Mouse (Mus musculus) right cerebral cortex, adult 18-20 months (tissue): Measurements from ENCODE around the gene Rsph3b.
"Not testable (repeated sequence)": the region's sequence is repeated elsewhere in the genome, so short reads cannot be mapped to it uniquely, and the experiment has no call there.

ENCODE experiments used
- DNase-seq: peaks from one replicate; pipeline ENCODE4 v3.0.0; 2022; ENCODE audit warnings: mixed read lengths

Rsph3b gene

DNA sequence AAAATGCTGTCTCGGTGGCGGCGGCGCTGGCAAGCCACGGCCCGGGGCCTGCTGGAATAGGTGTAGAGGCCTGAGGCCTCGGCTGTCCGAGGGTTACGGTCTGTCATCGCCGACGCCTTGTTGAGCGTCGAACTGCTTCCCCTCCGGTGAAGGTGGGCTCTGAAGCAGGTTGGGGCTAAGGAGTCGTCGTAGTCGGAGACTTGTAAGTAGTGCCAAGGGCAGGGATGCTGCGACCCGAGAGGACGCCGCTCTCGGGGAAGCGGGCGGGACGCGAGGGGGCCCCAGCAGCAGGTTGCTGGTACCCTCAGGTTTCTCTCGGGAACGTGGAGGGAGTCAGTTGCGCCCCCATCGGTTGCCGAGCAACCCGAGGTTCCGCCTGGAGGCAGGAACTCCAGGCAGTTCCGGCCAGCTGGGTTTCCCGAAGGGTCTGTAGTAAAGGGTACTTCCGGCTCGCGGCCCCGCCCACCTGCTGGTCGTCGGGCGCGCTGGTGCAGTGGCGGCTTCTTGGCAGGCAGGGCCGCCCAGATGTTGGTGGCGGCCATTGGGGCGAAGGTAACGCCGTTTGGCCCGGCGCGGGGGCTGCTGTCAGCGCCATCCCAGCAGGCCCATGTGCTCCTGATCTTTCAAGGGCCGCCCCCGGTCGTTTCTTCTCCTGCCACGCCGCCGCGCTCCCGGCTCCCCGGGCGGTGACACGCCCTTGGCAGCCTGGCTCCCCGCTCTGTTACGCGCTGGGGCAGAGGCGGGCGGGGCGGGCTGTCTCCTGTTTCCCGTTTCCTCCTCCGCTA is at the start of gene Rsph3b:
TSS of gene Rsph3b (minus strand) at position 699 of the 785 bp plus-strand sequence.
- peak; percentile 86 for DNase-seq

DNA sequence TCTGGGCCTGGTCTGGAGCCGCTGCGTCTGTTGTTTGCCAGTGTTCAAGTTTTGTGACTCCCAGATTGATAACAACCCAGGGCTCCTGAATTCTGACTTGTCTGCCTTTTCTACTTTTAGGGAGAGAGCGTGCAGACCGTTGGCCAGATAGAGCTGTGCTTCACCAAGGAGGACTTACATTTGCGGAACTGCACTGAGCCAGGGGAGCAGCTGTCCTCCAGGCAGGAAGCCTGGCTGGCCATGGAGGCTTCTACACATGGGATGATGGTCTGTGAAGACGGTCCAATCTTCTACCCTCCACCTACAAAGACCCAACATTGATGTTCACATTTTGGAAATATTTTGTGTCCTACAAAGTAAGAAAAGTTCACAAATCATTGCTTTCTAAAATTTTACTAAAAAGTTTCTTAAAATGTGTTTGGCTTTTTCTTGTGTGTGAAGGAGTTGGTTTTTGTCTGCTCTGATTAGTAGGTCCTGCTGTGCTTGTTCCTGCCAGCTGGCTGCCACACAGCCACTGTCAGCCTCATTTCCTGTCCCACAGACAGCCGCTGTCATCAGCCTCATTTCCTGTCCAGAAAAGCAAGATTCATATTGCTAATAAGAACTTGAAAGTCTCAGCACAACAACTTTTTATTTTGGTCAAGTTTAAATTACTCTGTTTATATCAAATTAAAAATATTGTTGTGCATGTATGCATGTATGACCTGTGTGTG is 49.5 kb upstream of the Rsph3b start:
- not testable (repeated sequence) for DNase-seq

DNA sequence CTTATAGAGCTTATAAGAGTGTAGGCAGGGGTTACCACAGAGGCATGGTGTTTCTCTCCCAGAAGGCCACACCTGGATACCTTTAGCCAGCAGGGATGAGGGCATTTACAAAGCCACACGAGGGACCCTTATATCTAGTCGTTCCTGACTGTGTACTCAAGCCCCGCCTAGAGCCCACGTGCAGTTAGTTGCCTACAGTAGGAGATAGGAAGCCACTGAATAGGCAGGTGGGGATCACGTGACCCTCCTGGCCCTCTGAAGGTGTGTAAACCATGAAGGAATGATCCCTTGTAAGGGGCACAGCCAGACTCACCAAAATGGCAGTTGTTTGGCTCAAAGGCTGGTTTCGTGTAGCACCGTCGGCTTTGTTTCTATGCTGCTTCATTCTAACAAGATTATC is 48.3 kb upstream of the Rsph3b start:
- not testable (repeated sequence) for DNase-seq

DNA sequence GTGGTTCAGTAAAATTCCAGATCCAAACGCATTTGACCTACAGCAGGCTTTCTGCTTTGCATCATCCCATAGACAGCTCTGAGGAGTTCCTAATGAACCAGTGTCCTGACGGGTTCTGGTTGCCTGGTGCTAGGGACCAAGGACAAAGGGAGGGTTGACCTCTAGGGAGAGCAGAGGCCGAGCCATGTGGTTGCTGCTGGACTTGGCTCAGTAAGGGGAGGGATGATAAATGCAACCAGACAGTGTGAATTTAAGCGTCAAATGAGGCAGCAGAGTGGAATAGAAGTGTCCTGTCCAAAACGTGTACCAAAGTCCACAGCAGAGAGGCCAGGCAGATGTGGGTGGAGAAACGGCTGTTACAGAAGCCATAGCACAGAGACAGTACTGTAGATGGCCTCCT is 47.0 kb upstream of the Rsph3b start:
- DNase-seq: not testable (repeated sequence)

DNA sequence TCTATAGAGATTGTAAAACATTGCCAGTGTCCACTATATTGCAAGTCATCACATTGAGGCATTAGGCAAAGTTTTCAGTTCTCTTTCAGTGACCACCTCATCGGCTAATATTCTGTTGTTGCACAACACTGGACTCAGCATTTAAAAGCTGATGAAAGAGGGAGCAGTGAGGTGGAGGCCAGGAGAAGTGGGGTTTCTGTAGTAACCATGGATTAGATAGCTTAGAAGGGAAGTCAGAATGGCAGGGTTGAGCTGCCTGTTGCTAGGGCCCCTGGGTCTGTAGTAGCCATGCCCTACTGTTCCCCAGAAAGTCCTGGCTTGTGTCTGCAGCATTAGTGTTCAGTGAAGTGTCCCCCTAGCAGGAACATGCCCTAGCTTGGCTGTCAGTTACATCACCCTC is 37.6 kb upstream of the Rsph3b start:
- DNase-seq: not testable (repeated sequence)

DNA sequence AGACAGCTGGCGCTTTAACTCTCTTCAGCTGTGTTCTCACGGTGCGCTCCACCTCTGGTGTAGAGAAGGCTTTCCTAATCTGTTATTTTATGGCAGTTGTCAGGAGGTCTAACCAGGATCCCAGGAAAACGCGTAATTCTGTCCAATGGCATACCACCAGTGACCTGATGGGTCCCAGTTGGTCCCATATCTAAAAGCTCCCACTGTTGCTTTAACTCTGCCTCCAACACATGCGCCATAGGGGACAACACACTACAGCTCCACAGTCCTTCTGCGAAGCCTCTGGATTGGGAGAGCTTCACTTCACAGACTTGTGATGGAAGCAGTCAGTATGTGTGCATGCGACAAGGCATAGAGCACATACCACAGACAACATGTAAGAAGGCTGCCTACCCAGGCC is 31.7 kb upstream of the Rsph3b start:
- DNase-seq: not testable (repeated sequence)

DNA sequence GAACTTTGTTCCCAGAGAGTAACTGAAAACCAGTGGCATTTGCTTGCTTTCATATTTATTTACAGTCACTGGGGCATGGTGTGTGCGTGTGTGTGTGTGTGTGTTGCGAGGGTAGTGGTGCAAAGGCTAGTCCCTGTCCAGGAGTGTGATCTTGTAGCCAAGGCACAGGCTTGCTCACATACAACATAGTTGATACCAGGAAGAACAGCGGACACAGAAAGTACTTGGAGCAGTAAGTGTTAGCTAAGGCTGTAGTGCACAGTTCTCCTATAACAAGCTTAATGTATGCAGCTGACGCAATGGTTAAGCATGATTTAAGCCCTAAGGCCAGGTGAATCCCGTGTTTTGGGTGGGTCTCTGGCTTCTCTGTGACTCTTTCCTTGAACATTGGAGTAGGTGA is 30.9 kb upstream of the Rsph3b start:
- DNase-seq: not testable (repeated sequence)

DNA sequence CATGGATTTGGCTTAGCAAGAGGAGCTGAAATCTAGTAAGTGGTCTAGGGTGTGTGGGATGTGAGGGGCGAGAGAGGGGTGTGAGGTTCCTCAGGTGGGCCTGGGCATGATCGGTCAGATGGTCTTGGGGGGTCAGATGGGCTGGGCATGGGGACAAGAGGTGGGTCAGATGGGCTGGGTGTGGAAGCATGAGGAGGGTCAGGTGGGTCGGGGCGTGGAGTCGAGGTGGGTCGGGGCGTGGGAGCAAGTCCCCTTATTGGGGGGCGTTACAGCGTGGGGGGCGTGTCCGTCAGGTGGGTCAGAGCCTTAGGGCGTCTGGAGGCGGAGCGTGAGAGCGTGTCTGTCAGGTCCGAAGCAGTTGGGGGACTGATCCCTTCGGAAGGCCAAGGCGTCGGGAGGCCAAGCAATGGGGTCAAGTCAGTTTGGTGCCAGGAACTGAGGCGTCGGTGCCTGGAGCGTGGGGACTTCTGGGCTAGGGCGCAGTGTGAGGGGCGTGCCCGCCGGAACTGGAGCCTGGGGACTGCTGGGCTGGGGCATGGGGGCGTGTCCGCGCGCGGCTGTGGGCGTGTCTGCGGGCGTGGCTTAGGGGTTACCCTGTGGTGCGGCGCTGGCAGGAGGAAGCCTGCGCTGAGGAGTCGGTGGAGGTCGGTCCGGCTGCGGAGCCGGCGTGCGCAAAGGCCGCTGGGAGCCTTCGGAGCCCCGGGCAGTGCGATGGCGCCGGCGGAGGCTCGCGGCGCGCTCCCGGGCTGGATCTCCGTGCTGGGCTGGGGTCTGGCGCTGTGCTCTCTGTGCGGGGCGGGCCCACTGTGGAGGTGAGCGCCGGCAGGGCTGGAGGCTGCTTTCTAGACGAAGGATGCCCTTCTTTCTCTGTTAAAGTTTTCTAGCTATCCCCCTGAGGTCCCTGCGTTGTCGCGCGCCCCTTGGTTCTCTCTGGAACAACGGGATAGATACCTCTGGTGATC is 30.1 kb upstream of the Rsph3b start, which contains the start of gene Gm49721:
TSS of gene Gm49721 (plus strand) at position 618 of the 962 bp plus-strand sequence.
- DNase-seq: peak; percentile 48

DNA sequence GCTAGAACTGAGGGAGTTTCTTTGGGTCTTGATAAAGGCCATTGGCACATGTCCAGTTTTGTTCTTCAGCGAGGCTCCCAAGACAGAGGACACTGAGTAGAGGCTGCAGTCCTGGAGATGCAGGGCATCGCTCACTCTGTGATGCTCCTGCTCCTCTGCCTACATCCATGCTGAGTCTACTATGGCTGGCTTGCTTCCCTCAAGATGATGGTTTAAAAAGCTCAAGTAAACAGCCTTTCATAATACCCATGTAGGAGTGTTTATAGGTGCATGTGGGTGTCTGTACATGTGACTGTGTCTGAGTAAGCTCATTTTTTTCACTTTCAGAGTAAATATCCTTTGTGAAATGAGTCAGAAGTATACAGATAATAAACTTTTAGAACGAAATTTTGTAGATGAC is 26.5 kb upstream of the Rsph3b start:
- peak; percentile 9 for DNase-seq

DNA sequence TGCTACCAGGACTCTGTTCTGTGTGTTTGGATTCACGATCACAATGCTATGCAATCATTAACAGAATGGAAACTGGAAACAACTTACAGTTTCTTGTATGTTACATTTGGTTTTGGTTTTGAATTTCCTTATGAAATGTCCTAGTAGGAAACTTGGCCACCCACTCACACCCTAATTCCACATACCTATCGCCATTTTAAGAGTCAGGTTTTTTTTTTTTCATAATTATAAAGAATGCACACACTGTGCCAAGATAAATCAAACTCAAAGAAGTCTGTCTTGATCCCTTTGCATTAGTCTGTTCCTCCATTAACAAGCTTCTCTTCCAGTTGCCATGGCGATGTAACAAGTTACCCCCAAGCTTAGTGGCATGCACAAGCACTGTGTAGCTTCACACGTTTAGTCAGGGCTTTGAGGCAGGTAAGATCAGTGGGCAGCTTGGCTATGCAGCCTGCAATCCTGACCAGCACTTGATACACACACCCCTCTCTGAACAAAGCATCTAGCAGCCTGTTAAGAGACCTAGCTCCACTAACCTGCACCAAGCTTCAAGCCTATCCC is 24.4 kb upstream of the Rsph3b start:
- not testable (repeated sequence) for DNase-seq

DNA sequence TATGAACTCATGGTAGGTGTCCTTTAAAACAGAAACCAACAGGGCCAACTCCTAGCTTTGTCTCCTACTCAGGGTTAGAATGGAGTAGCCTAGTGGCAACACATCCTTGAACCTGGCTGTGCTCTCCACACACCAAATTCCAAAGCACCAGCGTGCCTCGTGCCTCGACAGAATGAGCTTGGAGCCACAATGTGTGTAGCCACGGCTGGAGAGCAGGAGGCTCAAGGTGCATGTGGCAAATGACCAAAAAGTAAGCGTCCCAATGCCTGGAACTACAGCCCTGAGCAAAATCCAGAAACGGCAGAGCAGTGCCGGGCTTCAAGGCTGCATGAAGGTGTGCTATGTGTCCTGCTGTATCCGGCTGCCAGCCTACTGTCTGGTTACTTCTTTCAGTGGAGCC is 22.8 kb upstream of the Rsph3b start:
- DNase-seq: not testable (repeated sequence)

DNA sequence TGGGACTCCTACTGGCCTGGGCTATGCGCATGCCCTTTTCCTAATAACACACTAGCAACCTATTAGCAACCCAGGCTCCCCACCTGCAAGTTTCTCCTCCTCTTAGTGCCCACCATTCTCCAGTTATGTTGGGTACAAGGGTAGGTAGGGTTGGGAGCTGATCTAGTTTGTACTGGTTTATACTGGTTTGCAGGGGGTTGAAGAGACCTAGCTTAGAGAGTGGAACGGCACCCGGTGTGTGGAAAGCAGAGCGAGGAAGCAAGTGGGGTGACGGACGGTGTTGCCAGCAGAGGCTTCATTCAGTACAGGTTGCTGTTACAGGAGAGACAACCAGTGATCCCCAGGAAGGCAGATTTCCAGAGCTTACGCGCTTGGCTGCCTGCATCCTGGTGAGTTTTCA is 21.9 kb upstream of the Rsph3b start, which contains the start of gene Rnaset2b:
TSS of gene Rnaset2b (plus strand) at position 301 of the 400 bp plus-strand sequence.
- DNase-seq: not testable (repeated sequence)

DNA sequence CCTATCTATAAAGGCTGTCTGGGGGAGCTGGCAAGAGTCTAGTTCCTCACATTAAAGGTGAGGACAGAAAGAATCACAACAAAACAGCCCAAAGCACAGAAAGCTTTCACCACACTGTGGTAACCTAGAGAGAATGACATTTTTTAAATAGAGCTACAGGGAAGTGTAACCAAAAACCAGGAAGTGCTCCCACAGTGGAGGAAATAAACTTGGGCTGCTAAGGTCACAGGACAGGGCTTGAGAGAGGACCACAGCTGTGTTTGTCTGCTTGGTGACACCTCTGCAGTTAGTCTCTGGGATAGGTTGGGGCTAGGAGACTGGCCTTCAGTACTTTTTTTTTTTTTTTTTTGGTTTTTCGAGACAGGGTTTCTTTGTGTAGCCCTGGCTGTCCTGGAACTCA is 19.2 kb upstream of the Rsph3b start:
- DNase-seq: not testable (repeated sequence)

DNA sequence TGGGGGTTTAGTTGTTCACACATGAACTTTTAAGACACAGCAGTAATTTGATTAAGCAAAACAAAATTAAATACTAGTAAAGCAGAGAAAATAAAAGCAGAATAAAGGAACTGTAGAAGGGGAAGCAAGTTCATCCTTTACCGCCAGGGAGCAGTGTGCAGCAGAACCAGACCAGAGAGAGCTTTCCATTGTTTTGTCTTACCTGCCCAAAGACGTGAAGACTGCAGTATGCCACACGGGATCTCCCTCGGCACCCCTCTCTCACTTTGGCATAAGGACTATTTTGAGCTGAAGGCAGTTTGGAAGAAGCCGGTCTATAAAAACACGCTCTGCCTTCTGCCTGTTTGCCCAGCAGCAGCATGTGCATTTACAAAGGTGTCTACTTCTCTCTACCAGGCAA is 16.9 kb upstream of the Rsph3b start:
- DNase-seq: not testable (repeated sequence)

DNA sequence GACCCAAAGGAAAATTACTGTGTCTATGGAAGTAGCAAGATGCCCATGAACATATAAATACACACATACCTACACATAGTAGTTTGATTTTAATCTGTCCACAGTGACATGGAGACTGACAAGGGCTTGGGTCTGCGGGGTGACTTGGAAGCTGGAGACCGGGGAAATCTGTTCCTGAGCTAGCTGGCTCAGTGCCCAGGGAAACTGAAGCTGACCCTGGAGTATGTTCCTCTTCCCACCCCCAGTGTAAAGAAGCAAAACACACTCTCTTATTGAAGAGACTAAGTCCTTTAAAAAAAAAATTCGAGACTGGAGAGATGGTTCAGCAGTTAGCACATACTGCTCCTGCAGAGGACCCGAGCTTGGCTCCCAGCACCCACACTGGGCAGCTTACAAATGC is 14.5 kb upstream of the Rsph3b start:
- DNase-seq: not testable (repeated sequence)

DNA sequence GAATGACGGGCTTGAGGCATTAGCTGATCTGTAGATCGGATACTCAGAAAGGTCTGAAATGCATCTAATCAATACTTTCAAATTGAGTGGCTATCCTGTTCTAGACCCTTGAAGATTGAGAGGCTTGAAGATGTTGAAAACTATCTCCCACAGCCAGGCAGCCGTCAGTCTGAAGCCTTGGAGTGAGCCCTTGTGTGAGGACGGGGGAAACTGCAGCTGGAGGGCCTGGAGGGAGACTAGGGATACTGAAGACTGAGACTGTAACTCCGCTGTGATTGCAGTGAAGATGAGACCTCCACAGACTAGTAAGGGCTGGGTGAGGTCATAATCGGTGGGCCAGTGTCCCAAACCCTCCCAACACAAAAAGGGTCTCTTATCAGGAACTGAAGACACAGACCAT is 13.9 kb upstream of the Rsph3b start:
- DNase-seq: not testable (repeated sequence)

DNA sequence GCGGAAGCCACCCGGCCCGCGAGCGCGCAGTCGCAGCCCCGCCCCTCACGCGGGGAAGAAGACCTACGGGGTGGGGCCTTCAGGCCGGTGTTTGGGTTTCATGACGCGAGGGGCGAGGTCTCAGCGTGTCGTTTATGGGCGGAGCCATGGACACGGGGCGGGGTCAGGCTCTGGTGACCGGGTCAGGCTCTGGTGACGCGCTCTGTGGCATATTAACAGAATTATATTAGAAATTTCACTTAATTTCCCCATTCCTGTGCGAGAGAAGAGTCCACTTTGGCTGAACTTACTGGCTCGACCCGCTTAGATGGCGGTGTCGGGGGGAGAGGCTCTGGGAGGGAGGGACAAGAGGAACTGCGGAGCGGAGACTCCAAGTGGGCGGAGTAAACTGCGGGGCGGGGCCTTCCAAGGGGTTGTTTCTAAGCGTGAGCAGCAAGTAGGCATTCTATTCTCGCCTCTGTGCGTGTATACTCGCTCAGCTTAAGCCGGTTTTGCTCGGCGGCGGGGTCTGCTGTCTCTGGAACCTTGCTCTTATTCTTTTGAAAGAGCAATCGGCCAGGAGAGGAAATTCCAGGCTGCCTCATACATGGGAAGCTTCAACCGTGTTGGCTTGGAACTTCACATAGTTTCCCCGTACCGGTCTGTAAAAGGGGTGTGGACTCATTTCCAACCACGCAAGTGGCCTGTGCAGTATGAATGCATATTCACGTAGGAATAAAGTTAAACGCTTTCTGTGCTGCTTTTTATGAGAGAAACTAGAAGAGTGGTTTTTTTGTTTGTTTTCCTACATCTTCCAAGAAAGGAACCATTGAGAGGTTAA is 12.9 kb upstream of the Rsph3b start:
- not testable (repeated sequence) for DNase-seq

DNA sequence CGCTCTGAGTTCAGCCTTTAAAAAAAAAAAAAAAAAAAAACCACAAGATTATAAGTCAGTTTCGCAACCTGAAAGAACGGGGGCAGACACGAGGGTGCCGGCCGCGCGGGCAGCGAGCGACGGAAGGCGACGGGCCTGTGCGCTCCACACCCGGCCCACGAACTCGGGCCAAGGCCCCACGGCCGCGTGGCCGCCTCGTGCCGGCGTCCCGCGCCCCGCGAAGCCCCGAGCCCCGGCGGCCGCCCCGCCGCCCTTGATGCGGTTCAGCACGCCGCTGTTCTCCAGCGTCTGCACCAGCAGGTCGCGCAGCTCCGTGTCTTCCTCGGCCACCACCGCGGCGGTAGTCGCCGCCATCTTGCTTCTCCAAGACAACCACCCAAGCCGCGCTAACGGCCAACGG is 12.3 kb upstream of the Rsph3b start, which contains the start of gene Tagap1:
TSS of gene Tagap1 (minus strand) at position 381 of the 400 bp plus-strand sequence.
- peak; percentile 46 for DNase-seq

DNA sequence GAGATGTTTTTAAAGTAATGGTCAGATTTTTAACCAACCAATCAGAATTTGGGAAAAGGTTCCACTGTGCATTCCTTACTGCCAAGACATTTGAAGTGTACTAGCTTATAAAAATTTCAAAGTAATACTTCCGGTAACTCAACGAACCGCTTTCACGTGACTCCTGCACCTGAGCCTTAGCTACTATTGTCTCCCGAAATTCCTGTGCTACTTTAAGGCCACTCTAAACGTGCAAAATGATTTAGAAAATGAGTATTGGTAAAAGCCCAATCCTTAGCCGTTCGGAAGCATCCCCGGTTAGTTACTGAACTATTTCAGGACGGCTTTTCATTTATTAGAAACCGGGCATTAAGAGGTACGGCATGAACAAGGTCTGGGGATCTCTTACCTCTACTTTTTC is 11.9 kb upstream of the Rsph3b start:
- DNase-seq: not testable (repeated sequence)

DNA sequence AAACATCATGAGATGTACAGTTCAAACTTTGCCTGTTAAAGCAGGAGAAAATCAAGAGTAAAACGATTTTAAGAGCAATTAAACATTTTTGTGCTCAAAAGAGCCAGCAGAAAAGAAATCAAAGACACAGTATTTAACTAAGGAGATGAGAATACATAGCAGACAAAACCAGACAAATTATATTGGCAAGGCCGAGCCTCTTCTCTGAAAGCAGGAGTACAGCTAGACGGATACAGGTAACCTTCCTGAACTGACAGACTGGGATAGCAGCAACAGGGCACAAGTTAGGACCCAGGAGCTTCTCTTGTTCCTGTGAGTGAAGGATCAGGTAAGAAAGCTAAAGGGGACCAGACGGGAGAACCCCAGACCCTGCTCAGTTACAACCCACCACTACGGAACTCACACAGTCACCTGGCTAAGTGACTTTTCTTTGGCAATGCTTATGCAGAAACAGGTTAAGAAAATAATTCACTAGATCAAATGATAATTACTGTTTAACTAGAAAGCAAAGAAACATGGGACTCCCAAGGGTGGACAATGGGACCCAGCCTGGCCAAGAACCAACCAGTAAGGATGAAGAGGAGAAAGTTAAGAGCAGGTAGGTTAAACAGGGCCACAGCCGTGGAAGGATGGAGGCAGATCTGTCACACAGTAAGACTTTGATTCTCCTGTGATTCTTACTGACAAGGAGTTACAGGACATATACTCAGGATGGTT is 11.2 kb upstream of the Rsph3b start:
- not testable (repeated sequence) for DNase-seq

DNA sequence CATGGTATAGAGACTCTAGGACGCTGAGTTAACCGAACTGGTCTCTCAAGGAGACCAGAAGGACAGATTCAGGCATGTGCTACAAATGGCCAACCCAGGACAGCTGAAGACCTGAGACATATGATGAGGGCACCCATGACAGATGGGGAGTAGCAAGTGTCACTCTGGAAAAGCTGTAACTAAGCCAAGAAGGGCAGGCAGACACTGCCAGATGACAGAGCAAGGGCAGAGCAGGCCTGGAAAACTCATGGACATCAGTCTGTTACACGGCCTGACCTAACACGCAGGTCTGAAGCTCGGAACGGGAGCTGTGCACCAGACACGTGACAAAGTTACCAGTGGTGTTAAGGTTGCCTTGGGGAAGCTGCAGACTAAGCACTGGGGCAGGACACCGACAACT is 10.4 kb upstream of the Rsph3b start:
- not testable (repeated sequence) for DNase-seq
